Mouse (Mus musculus) activated CD4-positive, CD25-positive, alpha-beta regulatory T cell, adult 9 weeks (primary cell): ENCODE measurements around the gene Hoxc5. TPM values are rescaled to one million over a fixed set of nuclear protein-coding genes. Genes with fewer than 3 reads are reported as not detected.

Experiments used
- polyA plus RNA-seq: library from polyadenylated mRNA; unstranded; fragments of 100-300 nt; shearing (Covaris generic); gene quantifications from one replicate; pipeline ENCODE4 v1.2.1, GENCODE M21; 2017

Gene Hoxc5
- polyA plus RNA-seq = not detected

GRCm38 (mm10) chr15:102967312-102967510 lies at the start of gene Hoxc5:
TSS of gene Hoxc5 (plus strand) at chr15:102967443.

GRCm38 (mm10) chr15:102921053-102922011 lies 45.9 kb upstream of the Hoxc5 start, which contains the start of gene Hoxc13:
TSS of gene Hoxc13 (plus strand) at chr15:102921103.

GRCm38 (mm10) chr15:102936279-102936972 lies 30.8 kb upstream of the Hoxc5 start, which contains the start of gene Hoxc12:
TSS of gene Hoxc12 (plus strand) at chr15:102936757.

GRCm38 (mm10) chr15:102954192-102955006 lies 12.8 kb upstream of the Hoxc5 start, which contains the start of gene Hoxc11:
TSS of gene Hoxc11 (plus strand) at chr15:102954427.

GRCm38 (mm10) chr15:102966776-102967311 lies 399 bp upstream of the Hoxc5 start, which contains the start of gene Hoxc10:
TSS of gene Hoxc10 (plus strand) at chr15:102966796.

GRCm38 (mm10) chr15:102976171-102976570 lies 8.9 kb downstream of the Hoxc5 start, which contains the start of gene Hoxc9:
TSS of gene Hoxc9 (plus strand) at chr15:102976439.

GRCm38 (mm10) chr15:102990461-102991397 lies 23.5 kb downstream of the Hoxc5 start, which contains the start of gene Hoxc8:
TSS of gene Hoxc8 (plus strand) at chr15:102990607.

GRCm38 (mm10) chr15:102997939-102998355 lies 30.7 kb downstream of the Hoxc5 start, which contains the start of gene Hoxc6:
TSS of gene Hoxc6 (plus strand) at chr15:102998257.

GRCm38 (mm10) chr15:103018636-103019035 lies 51.4 kb downstream of the Hoxc5 start, which contains the start of gene Hoxc4:
TSS of gene Hoxc4 (plus strand) at chr15:103018934.

Other genes with a start within 250 kb of the Hoxc5 start
- 51.9 TPM for gene Calcoco1, start 245.3 kb upstream of the Hoxc5 start, polyA plus RNA-seq
- not detected for gene Hoxc13, start 46.3 kb upstream of the Hoxc5 start, polyA plus RNA-seq
- gene Hoxc12, start 30.7 kb upstream of the Hoxc5 start, polyA plus RNA-seq = not detected
- gene Hoxc11, start 13.0 kb upstream of the Hoxc5 start, polyA plus RNA-seq = not detected
- gene Hoxc10, start 647 bp upstream of the Hoxc5 start, polyA plus RNA-seq = not detected
- not detected for gene Hoxc9, start 9.0 kb downstream of the Hoxc5 start, polyA plus RNA-seq
- not detected for gene Hoxc8, start 23.2 kb downstream of the Hoxc5 start, polyA plus RNA-seq
- not detected for gene Hoxc6, start 30.8 kb downstream of the Hoxc5 start, polyA plus RNA-seq
- not detected for gene Hoxc4, start 51.5 kb downstream of the Hoxc5 start, polyA plus RNA-seq
- gene Smug1, start 199.6 kb downstream of the Hoxc5 start, polyA plus RNA-seq = 12.6 TPM